Mouse (Mus musculus) bone marrow macrophage, adult 2 months (primary cell): ENCODE measurements around the gene Eaf2.

ENCODE experiments used
- CTCF ChIP-seq: IDR thresholded peaks from 2 replicates; pipeline ENCODE4 v1.5.1; 2012; ENCODE audit warnings: low read depth, mild to moderate bottlenecking, low read length, moderate library complexity
- POLR2A ChIP-seq: IDR thresholded peaks from 2 replicates; pipeline ENCODE4 v1.6.1; 2012; ENCODE audit warnings: mild to moderate bottlenecking, low read depth, low read length, borderline replicate concordance

GRCm38 (mm10) chr16:36820016-36820415 lies 54.8 kb downstream of the Eaf2 start:
- TF ChIP-seq CTCF (no peak), POLR2A (no peak)
